Mouse (Mus musculus): ENCODE measurements around the gene Ltk. TPM values are rescaled to one million over a fixed set of nuclear protein-coding genes. Genes with fewer than 3 reads are reported as not detected.

The Ltk gene
- polyA plus RNA-seq, 1 experiment = 15.0 TPM

DNA sequence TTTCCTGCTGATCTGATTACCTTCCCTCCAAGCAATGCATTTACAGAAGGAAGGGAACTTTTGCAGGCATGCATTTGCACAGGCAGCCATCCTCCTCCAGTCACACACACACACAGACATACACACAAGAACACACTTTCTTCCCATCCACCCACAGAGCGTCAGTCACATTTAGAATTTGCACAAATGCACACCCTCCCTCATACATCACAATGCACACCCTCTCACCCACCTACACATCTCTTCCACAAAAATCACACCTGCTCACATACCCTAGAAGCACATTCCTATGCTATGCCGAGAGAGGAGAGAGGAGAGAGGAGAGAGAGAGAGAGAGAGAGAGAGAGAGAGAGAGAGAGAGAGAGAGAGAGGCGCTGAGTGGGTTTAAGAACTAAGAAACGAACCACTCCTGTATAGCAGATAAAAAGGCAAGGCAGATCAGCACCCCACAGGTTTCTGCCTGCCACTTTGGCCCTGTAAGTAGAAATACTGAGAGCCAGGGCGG is 37.1 kb upstream of the Ltk start, which contains the start of gene Tyro3:
TSS of gene Tyro3 (plus strand) at position 455 of the 505 bp plus-strand sequence.
- no peak for TF ChIP-seq CTCF (IDR thresholded peaks at IDR 0.05; ENCODE audit: extremely low read depth, insufficient read depth, insufficient read length, insufficient replicate concordance)
- 76% methylated on average over 5 of the region's 5 CpGs for WGBS

DNA sequence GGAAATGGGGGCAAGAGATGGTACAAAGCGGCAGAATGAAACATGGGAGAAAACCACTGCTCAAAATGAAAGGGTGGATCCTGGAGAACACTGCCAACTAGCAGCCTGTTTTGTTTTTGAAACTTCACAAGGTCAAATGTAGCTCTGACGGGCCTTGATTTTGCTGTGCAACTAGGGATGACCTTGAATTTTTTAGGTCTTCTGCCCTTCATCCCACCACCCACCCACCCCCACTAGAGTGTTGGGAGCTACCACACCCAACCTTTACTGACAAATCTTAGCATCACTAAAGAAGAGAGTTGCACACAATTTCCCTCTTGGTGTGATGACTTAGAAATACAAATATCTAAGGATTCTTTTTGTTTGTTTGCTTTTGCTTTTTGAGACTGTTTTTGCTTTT is 29.8 kb upstream of the Ltk start:
- WGBS = 90% methylated on average over 2 of the region's 2 CpGs
- Histone ChIP-seq H3K4me3 (ENCODE audit: extremely low read depth, insufficient read depth, insufficient read length) (no peak overlapping the region), H3K27ac (ENCODE audit: insufficient read depth, low read length) (no peak overlapping the region)

More for the DNA sequence above, 37.1 kb upstream of the Ltk start, which contains the start of gene Tyro3:
- no peak within 1 kb of the TSS for H3K27ac ChIP-seq (ENCODE audit: insufficient read depth, low read length)
- peaks cover 7% of the 10 kb centered on the region for H3K4me1 ChIP-seq (ENCODE audit: control insufficient read depth, insufficient read depth, insufficient read length)
- H3K27me3 ChIP-seq (ENCODE audit: control insufficient read depth, insufficient read depth, low read length) = peaks cover 13% of the 10 kb centered on the region
- no peak within 1 kb of the TSS for H3K4me3 ChIP-seq (ENCODE audit: extremely low read depth, insufficient read depth, insufficient read length)
- no peaks in the 10 kb centered on the region for H3K36me3 ChIP-seq (ENCODE audit: control insufficient read depth, insufficient read depth, low read length)
- no peak for DNase-seq (ENCODE audit: low read depth in 1 of 2, low spot score in 2 of 2)

DNA sequence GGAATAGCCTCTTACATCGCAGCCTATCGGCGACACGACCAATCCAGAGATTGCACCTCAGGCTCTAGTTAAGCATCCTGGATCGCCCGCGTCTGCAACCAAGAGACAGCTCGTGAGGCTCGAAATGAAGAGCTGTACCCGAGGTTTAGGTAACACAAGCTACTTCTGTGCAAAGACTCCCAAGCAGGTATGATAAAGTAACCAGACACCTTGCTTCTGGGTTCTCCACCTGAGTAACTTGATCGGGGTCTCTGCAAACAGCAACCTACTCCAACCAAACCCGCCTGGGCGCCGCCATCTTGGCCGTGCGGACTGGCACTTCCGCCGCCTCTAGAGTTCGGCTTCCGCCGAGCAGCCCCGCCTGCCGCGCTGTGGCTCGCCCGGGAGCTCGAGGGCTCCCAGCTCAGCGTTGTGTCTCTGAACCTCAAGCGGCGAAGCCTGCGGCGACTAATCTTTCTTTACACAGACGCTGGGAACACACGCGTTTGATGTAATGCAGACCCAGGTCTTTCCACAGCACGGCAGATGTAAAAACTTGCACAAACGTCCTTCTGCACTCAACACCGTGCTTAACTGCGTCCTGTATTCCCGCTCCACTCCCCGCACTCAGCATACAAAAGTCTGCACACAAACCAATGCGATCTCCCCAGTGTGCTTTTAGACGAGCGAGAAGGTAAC is 27.1 kb upstream of the Ltk start, which contains the start of gene Rpap1:
TSS of gene Rpap1 (minus strand) at position 332 of the 678 bp plus-strand sequence.
- Histone ChIP-seq H3K4me3 (ENCODE audit: extremely low read depth, insufficient read depth, insufficient read length) (peak within 1 kb of the TSS; percentile 85), H3K36me3 (ENCODE audit: control insufficient read depth, insufficient read depth, low read length) (peaks cover 1% of the 10 kb centered on the region; the same call in 1 of the 2 replicates), H3K4me1 (ENCODE audit: control insufficient read depth, insufficient read depth, insufficient read length) (no peaks in the 10 kb centered on the region), H3K27ac (ENCODE audit: insufficient read depth, low read length) (peak within 1 kb of the TSS; percentile 44; the same call in 1 of the 2 replicates), H3K27me3 (ENCODE audit: control insufficient read depth, insufficient read depth, low read length) (peaks cover 1% of the 10 kb centered on the region; the same call in 1 of the 2 replicates)
- peak; percentile 23 to 79 for DNase-seq (ENCODE audit: low read depth in 1 of 2, low spot score in 2 of 2)
- no peak for TF ChIP-seq CTCF (IDR thresholded peaks at IDR 0.05; ENCODE audit: extremely low read depth, insufficient read depth, insufficient read length, insufficient replicate concordance)
- TF ChIP-seq POLR2A (IDR thresholded peaks at IDR 0.05; ENCODE audit: low read depth, low read length) = peak; percentile 84
- under 1% methylated on average over 44 of the region's 44 CpGs for WGBS

More for the DNA sequence above, 29.8 kb upstream of the Ltk start:
- Histone ChIP-seq H3K36me3 (ENCODE audit: control insufficient read depth, insufficient read depth, low read length) (no peaks in the 10 kb centered on the region), H3K4me1 (ENCODE audit: control insufficient read depth, insufficient read depth, insufficient read length) (no peaks in the 10 kb centered on the region), H3K27me3 (ENCODE audit: control insufficient read depth, insufficient read depth, low read length) (peaks cover 1% of the 10 kb centered on the region; the same call in 1 of the 2 replicates)
- TF ChIP-seq CTCF (IDR thresholded peaks at IDR 0.05; ENCODE audit: extremely low read depth, insufficient read depth, insufficient read length, insufficient replicate concordance) (no peak), POLR2A (IDR thresholded peaks at IDR 0.05; ENCODE audit: low read depth, low read length) (no peak)
- no peak for DNase-seq (ENCODE audit: low read depth in 1 of 2, low spot score in 2 of 2)

- no peak overlapping the region for H3K4me3 ChIP-seq (ENCODE audit: extremely low read depth, insufficient read depth, insufficient read length)
- TF ChIP-seq CTCF (IDR thresholded peaks at IDR 0.05; ENCODE audit: extremely low read depth, insufficient read depth, insufficient read length, insufficient replicate concordance) (peak; percentile 9; the same call in 1 of the 2 replicates), POLR2A (IDR thresholded peaks at IDR 0.05; ENCODE audit: low read depth, low read length) (no peak)
- H3K4me1 ChIP-seq (ENCODE audit: control insufficient read depth, insufficient read depth, insufficient read length) = peaks cover 3% of the 10 kb centered on the region; the same call in 1 of the 2 replicates
- no peaks in the 10 kb centered on the region; the same call in 1 of the 2 replicates for H3K27me3 ChIP-seq (ENCODE audit: control insufficient read depth, insufficient read depth, low read length)
- WGBS = 91% methylated on average over 6 of the region's 6 CpGs
- no peak for DNase-seq (ENCODE audit: low read depth in 1 of 2, low spot score in 2 of 2)
- peaks cover 38% of the 10 kb centered on the region for H3K36me3 ChIP-seq (ENCODE audit: control insufficient read depth, insufficient read depth, low read length)
- no peak overlapping the region for H3K27ac ChIP-seq (ENCODE audit: insufficient read depth, low read length)
These were observed 7.0 kb upstream of the Ltk start for GRCm38 (mm10) chr2:119767246-119767645.

GRCm38 (mm10) chr2:119763924-119764323 is 3.7 kb upstream of the Ltk start:
- H3K36me3 ChIP-seq (ENCODE audit: control insufficient read depth, insufficient read depth, low read length) = peaks cover 13% of the 10 kb centered on the region; the same call in 1 of the 2 replicates
- 64% methylated on average over 4 of the region's 4 CpGs for WGBS
- H3K4me3 ChIP-seq (ENCODE audit: extremely low read depth, insufficient read depth, insufficient read length) = no peak overlapping the region
- H3K27me3 ChIP-seq (ENCODE audit: control insufficient read depth, insufficient read depth, low read length) = no peaks in the 10 kb centered on the region
- H3K27ac ChIP-seq (ENCODE audit: insufficient read depth, low read length) = no peak overlapping the region
- TF ChIP-seq POLR2A (IDR thresholded peaks at IDR 0.05; ENCODE audit: low read depth, low read length) (no peak), CTCF (IDR thresholded peaks at IDR 0.05; ENCODE audit: extremely low read depth, insufficient read depth, insufficient read length, insufficient replicate concordance) (no peak)
- H3K4me1 ChIP-seq (ENCODE audit: control insufficient read depth, insufficient read depth, insufficient read length) = peaks cover 10% of the 10 kb centered on the region; the same call in 1 of the 2 replicates
- DNase-seq (ENCODE audit: low read depth in 1 of 2, low spot score in 2 of 2) = no peak

DNA sequence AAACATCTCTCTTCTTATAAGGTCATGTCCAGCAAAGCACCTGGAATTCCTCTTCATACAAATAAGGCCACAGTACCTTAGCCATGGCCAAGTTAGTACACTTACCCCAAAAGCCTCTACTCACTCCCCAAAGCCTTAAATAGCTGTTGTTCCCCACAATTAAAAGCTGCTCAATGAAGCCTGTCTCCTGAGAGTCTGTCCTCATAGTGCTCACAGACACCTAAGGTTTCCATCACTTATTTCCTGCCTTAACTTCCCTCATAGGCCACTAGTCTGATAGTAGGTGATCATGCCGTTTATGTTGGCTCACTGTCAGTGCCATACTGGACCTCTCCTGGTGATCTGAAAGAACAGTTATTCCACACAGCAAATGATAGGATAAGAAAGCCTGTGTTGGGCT is 2.0 kb upstream of the Ltk start:
- Histone ChIP-seq H3K4me1 (ENCODE audit: control insufficient read depth, insufficient read depth, insufficient read length) (peaks cover 12% of the 10 kb centered on the region; the same call in 1 of the 2 replicates), H3K27me3 (ENCODE audit: control insufficient read depth, insufficient read depth, low read length) (peaks cover 12% of the 10 kb centered on the region), H3K36me3 (ENCODE audit: control insufficient read depth, insufficient read depth, low read length) (0 out of 2 replicates have a peak, but pooled peaks cover 6% of the 10 kb centered on the region), H3K27ac (ENCODE audit: insufficient read depth, low read length) (peak overlapping the region; percentile 22), H3K4me3 (ENCODE audit: extremely low read depth, insufficient read depth, insufficient read length) (no peak overlapping the region)
- TF ChIP-seq POLR2A (IDR thresholded peaks at IDR 0.05; ENCODE audit: low read depth, low read length) (no peak), CTCF (IDR thresholded peaks at IDR 0.05; ENCODE audit: extremely low read depth, insufficient read depth, insufficient read length, insufficient replicate concordance) (no peak)
- 24% methylated on average over 1 of the region's 1 CpGs for WGBS
- DNase-seq (ENCODE audit: low read depth in 1 of 2, low spot score in 2 of 2) = peak in 1 of 2 experiments; percentile 17

All from spleen, adult 2 months (tissue).